ENCODE assay signal across 15 mouse cellular contexts in genomic region chr5:125132069-125132468, GRCm38 (mm10). TPM values are rescaled to one million over a fixed set of nuclear protein-coding genes. Genes with fewer than 3 reads are reported as not detected.
DNase-seq lines count a peak whose midpoint lies in the region; ATAC-seq lines count a peak whose summit lies in the region.
"Had no signal": no experiment of that assay in that cellular context is flagged by ENCODE, and none has a peak within 500 bp of the region (broad histone marks: within the 10 kb centered on the region; RNA-seq: fewer than 3 reads in every experiment).

No protein-coding gene starts in this region.

- no peak overlapping the region for H3K4me2 ChIP-seq in hindbrain, embryonic 11.5 days (replicated peaks; ENCODE audit: low read depth, low read length)
- H3K4me2 ChIP-seq in embryonic facial prominence, embryonic 12.5 days (replicated peaks) = no peak overlapping the region
- no peak overlapping the region for H3K4me2 ChIP-seq in forebrain, embryonic 13.5 days
- no peak overlapping the region for H3K4me2 ChIP-seq in midbrain, embryonic 13.5 days (replicated peaks)

- no peak for ATAC-seq in hindbrain, embryonic 11.5 days (ENCODE audit: low FRiP score)
- no peak for ATAC-seq in embryonic facial prominence, embryonic 12.5 days (ENCODE audit: insufficient number of reproducible peaks, insufficient read depth, low FRiP score, low TSS enrichment)
- ATAC-seq in forebrain, embryonic 13.5 days = no peak
- no peak for ATAC-seq in midbrain, embryonic 13.5 days
- no peak for ATAC-seq in megakaryocyte-erythroid progenitor cell, adult 5-6 weeks (replicated peaks; ENCODE audit: low FRiP score, low TSS enrichment, poor library complexity, severe bottlenecking)

- H3K4me3 ChIP-seq in hindbrain, embryonic 10.5 days = no peak overlapping the region
- H3K4me3 ChIP-seq in hindbrain, embryonic 11.5 days (ENCODE audit: low read depth, low read length) = no peak overlapping the region
- no peak overlapping the region for H3K4me3 ChIP-seq in embryonic facial prominence, embryonic 12.5 days
- H3K4me3 ChIP-seq in forebrain, embryonic 13.5 days = no peak overlapping the region
- no peak overlapping the region for H3K4me3 ChIP-seq in midbrain, embryonic 13.5 days (replicated peaks)

- 0 out of 2 replicates have a peak, but pooled peaks cover 4% of the 10 kb centered on the region for H3K36me3 ChIP-seq in hindbrain, embryonic 10.5 days
- H3K36me3 ChIP-seq in hindbrain, embryonic 11.5 days (ENCODE audit: control insufficient read depth, insufficient read depth, low read length) = no peaks in the 10 kb centered on the region
- H3K36me3 ChIP-seq in embryonic facial prominence, embryonic 12.5 days = peaks cover 6% of the 10 kb centered on the region; the same call in 1 of the 2 replicates
- H3K36me3 ChIP-seq in forebrain, embryonic 13.5 days (ENCODE audit: poor library complexity, severe bottlenecking) = no peaks in the 10 kb centered on the region
- no peaks in the 10 kb centered on the region for H3K36me3 ChIP-seq in midbrain, embryonic 13.5 days

- H3K9me3 ChIP-seq in hindbrain, embryonic 10.5 days = no peaks in the 10 kb centered on the region
- no peaks in the 10 kb centered on the region for H3K9me3 ChIP-seq in hindbrain, embryonic 11.5 days (ENCODE audit: control insufficient read depth, low read length)
- H3K9me3 ChIP-seq in embryonic facial prominence, embryonic 12.5 days = 0 out of 2 replicates have a peak, but pooled peaks cover 2% of the 10 kb centered on the region
- no peaks in the 10 kb centered on the region for H3K9me3 ChIP-seq in forebrain, embryonic 13.5 days (replicated peaks)
- H3K9me3 ChIP-seq in midbrain, embryonic 13.5 days = no peaks in the 10 kb centered on the region

- 62% methylated on average over 2 of the region's 2 CpGs for WGBS in hindbrain, embryonic 10.5 days
- 80% methylated on average over 2 of the region's 2 CpGs for WGBS in hindbrain, embryonic 11.5 days
- WGBS in embryonic facial prominence, embryonic 12.5 days = 81% methylated on average over 2 of the region's 2 CpGs
- WGBS in forebrain, embryonic 13.5 days = 68% methylated on average over 2 of the region's 2 CpGs
- WGBS in midbrain, embryonic 13.5 days = 73% methylated on average over 2 of the region's 2 CpGs

- no peaks in the 10 kb centered on the region for H3K27me3 ChIP-seq in hindbrain, embryonic 10.5 days (ENCODE audit: insufficient read depth, poor library complexity, severe bottlenecking)
- H3K27me3 ChIP-seq in hindbrain, embryonic 11.5 days (ENCODE audit: control insufficient read depth, insufficient read depth, low read length) = no peaks in the 10 kb centered on the region
- no peaks in the 10 kb centered on the region for H3K27me3 ChIP-seq in embryonic facial prominence, embryonic 12.5 days
- H3K27me3 ChIP-seq in forebrain, embryonic 13.5 days = no peaks in the 10 kb centered on the region
- H3K27me3 ChIP-seq in midbrain, embryonic 13.5 days = no peaks in the 10 kb centered on the region
- H3K27me3 ChIP-seq: CH12.LX had no signal

- DNase-seq in hindbrain, embryonic 10.5 days (ENCODE audit: low spot score) = no peak
- DNase-seq in hindbrain, embryonic 11.5 days (ENCODE audit: low spot score) = no peak
- DNase-seq in testis, postnatal 14 days (ENCODE audit: low spot score) = no peak
- DNase-seq in layer of hippocampus, adult 11-12 months (ENCODE audit: low spot score) = no peak
- DNase-seq: adrenal gland, postnatal 25 days; gastrocnemius, postnatal 36 days; heart, postnatal 4 days; kidney, postnatal 25 days; lung, adult 2 months; right cerebral cortex, adult 18-20 months had no signal

- peaks cover 98% of the 10 kb centered on the region for H3K4me1 ChIP-seq in hindbrain, embryonic 10.5 days (replicated peaks)
- peaks cover 37% of the 10 kb centered on the region for H3K4me1 ChIP-seq in hindbrain, embryonic 11.5 days (replicated peaks; ENCODE audit: control insufficient read depth, insufficient read depth, low read length)
- H3K4me1 ChIP-seq in embryonic facial prominence, embryonic 12.5 days = peaks cover 77% of the 10 kb centered on the region
- peaks cover 98% of the 10 kb centered on the region for H3K4me1 ChIP-seq in forebrain, embryonic 13.5 days
- peaks cover 92% of the 10 kb centered on the region for H3K4me1 ChIP-seq in midbrain, embryonic 13.5 days (replicated peaks)

- H3K27ac ChIP-seq in hindbrain, embryonic 10.5 days = peak overlapping the region; percentile 75
- no peak overlapping the region for H3K27ac ChIP-seq in hindbrain, embryonic 11.5 days (ENCODE audit: low read depth, low read length)
- H3K27ac ChIP-seq in embryonic facial prominence, embryonic 12.5 days = peak overlapping the region; percentile 61
- peak overlapping the region; percentile 84 for H3K27ac ChIP-seq in forebrain, embryonic 13.5 days
- peak overlapping the region; percentile 67; the same call in 1 of the 2 replicates for H3K27ac ChIP-seq in midbrain, embryonic 13.5 days

- no peak overlapping the region for H3K9ac ChIP-seq in hindbrain, embryonic 11.5 days (ENCODE audit: low read depth, low read length)
- peak overlapping the region; percentile 11; the same call in 1 of the 2 replicates for H3K9ac ChIP-seq in embryonic facial prominence, embryonic 12.5 days
- 0 out of 2 replicates have a peak overlapping the region, but pooled peaks have one; percentile 23 for H3K9ac ChIP-seq in forebrain, embryonic 13.5 days
- H3K9ac ChIP-seq in midbrain, embryonic 13.5 days (replicated peaks) = no peak overlapping the region; the same call in 1 of the 2 replicates

RNA-seq across cellular contexts. Expression of gene Ncor2, which starts 47.0 kb away (rescaled TPM):
- polyA plus RNA-seq in hindbrain, embryonic 10.5 days (2016; fragmentation: Nextera tagmentation; extraction: Ambion mirVana) = 18.1 and 19.7 TPM in 2 replicates
- 14.5 and 21.2 TPM in 2 replicates for polyA plus RNA-seq in hindbrain, embryonic 11.5 days (2014; fragmentation: Nextera tagmentation; extraction: Ambion mirVana)
- polyA plus RNA-seq in embryonic facial prominence, embryonic 12.5 days (2016; fragmentation: Nextera tagmentation; extraction: Ambion mirVana) = 31.6 and 33.4 TPM in 2 replicates
- polyA plus RNA-seq in forebrain, embryonic 13.5 days (2015; fragmentation: Nextera tagmentation; extraction: Ambion mirVana) = 25.6 and 27.3 TPM in 2 replicates
- polyA plus RNA-seq in midbrain, embryonic 13.5 days (2015; fragmentation: Nextera tagmentation; extraction: Ambion mirVana) = 20.2 and 22.6 TPM in 2 replicates
- 48.7 and 54.4 TPM in 2 replicates for total RNA-seq in megakaryocyte-erythroid progenitor cell, adult 5-6 weeks (2014; fragmentation: Nextera tagmentation)
- total RNA-seq in megakaryocyte-erythroid progenitor cell, adult 5-6 weeks (2017) = 4.8 and 6.7 TPM in 2 replicates

Comparison
In these comparisons a context has a peak if more than half of its experiments do, and no peak if none do; other contexts are left out.
1. H3K9ac ChIP-seq: peak in embryonic facial prominence, embryonic 12.5 days (single experiment) and forebrain, embryonic 13.5 days (single experiment); none in hindbrain, embryonic 11.5 days (single experiment) and midbrain, embryonic 13.5 days (single experiment).